8 mouse cellular contexts compared by ENCODE assay signal in the genomic region with DNA sequence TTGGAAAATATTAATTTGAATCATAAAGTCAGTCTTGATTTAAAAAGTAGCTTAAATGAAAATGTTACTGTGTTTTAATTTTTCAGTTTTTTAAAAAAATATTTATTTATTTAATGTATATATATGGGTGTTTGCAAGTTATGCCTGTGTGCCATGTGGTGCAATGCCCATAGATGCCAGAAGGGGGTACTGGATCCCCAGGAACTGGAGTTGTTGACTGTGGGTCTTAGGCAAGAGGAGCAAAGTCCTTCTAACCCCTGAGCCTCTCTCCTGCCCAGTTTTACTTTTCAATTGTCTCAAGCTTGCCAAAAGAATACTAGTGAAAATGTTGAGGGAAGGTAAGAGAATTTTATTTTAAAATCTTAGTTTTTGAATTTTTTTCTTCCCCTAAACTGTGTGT.
DNase-seq lines count a peak whose midpoint lies in the region; ATAC-seq and TF ChIP-seq lines count a peak whose summit lies in the region.

No protein-coding gene starts in this region.

- H3K27me3 ChIP-seq in intestine, postnatal 0 days (replicated peaks; ENCODE audit: control insufficient read depth, insufficient read depth, low read length) = no peaks in the 10 kb centered on the region
- no peaks in the 10 kb centered on the region for H3K27me3 ChIP-seq in intestine, embryonic 16.5 days (replicated peaks; ENCODE audit: control insufficient read depth, insufficient read depth, low read length)
- no peaks in the 10 kb centered on the region for H3K27me3 ChIP-seq in hindbrain, postnatal 0 days (ENCODE audit: insufficient read depth, low read length)
- H3K27me3 ChIP-seq in forebrain, embryonic 11.5 days (ENCODE audit: control insufficient read depth, insufficient read depth, low read length) = no peaks in the 10 kb centered on the region

- no peak overlapping the region for H3K9ac ChIP-seq in intestine, postnatal 0 days (ENCODE audit: low read depth, low read length)
- H3K9ac ChIP-seq in intestine, embryonic 16.5 days (ENCODE audit: low read depth, low read length) = no peak overlapping the region
- no peak overlapping the region for H3K9ac ChIP-seq in ES-E14 (ENCODE audit: insufficient read depth, low read depth, low read length, poor library complexity, severe bottlenecking)
- no peak overlapping the region for H3K9ac ChIP-seq in hindbrain, postnatal 0 days (replicated peaks; ENCODE audit: low read length)
- no peak overlapping the region for H3K9ac ChIP-seq in forebrain, embryonic 11.5 days (ENCODE audit: low read length)

- no peak for DNase-seq in ES-E14 (ENCODE audit: low read depth, low spot score)
- peak; percentile 44 for DNase-seq in hindbrain, postnatal 0 days (ENCODE audit: low spot score)
- peak; percentile 30 for DNase-seq in retina, embryonic 14.5 days (ENCODE audit: low spot score)
- DNase-seq in layer of hippocampus, postnatal 25 days (ENCODE audit: extremely low spot score in 1 of 2, low spot score in 1 of 2) = no peak
- DNase-seq in urinary bladder, adult 2 months (ENCODE audit: low spot score) = no peak
- DNase-seq in forebrain, embryonic 11.5 days (ENCODE audit: low spot score) = no peak

- no peak overlapping the region for H3K4me3 ChIP-seq in intestine, postnatal 0 days (ENCODE audit: low read depth, low read length)
- H3K4me3 ChIP-seq in intestine, embryonic 16.5 days (ENCODE audit: low read length) = no peak overlapping the region
- H3K4me3 ChIP-seq in ES-E14 (ENCODE audit: insufficient read depth in 1 of 2, low read depth in 1 of 2, low read length in 2 of 2, poor library complexity in 1 of 2, severe bottlenecking in 1 of 2) = no peak overlapping the region
- H3K4me3 ChIP-seq in hindbrain, postnatal 0 days (ENCODE audit: low read length) = no peak overlapping the region
- H3K4me3 ChIP-seq in forebrain, embryonic 11.5 days (ENCODE audit: low read depth, low read length) = no peak overlapping the region

- ATAC-seq in intestine, postnatal 0 days = no peak
- ATAC-seq in intestine, embryonic 16.5 days = no peak
- no peak for ATAC-seq in hindbrain, postnatal 0 days
- ATAC-seq in forebrain, embryonic 11.5 days (replicated peaks; ENCODE audit: low FRiP score) = no peak

- in situ Hi-C loops in ES-E14 (cut with MboI; ENCODE audit: low sequenced_read_pairs in 2 of 2, unreplicated experiment in 2 of 2) = no loop called here

- H3K36me3 ChIP-seq in intestine, postnatal 0 days (ENCODE audit: control insufficient read depth, insufficient read depth) = no peaks in the 10 kb centered on the region; the same call in 1 of the 2 replicates
- H3K36me3 ChIP-seq in intestine, embryonic 16.5 days (ENCODE audit: control insufficient read depth, insufficient read depth, low read length) = no peaks in the 10 kb centered on the region
- H3K36me3 ChIP-seq in ES-E14 (ENCODE audit: control insufficient read depth, insufficient read depth, low read length, poor library complexity, severe bottlenecking) = no peaks in the 10 kb centered on the region
- peaks cover 8% of the 10 kb centered on the region for H3K36me3 ChIP-seq in hindbrain, postnatal 0 days (ENCODE audit: insufficient read depth, low read length)
- no peaks in the 10 kb centered on the region; the same call in 1 of the 2 replicates for H3K36me3 ChIP-seq in forebrain, embryonic 11.5 days (ENCODE audit: control insufficient read depth, insufficient read depth, low read length)

- no peaks in the 10 kb centered on the region for H3K4me1 ChIP-seq in intestine, postnatal 0 days (replicated peaks; ENCODE audit: control insufficient read depth, insufficient read depth, low read length)
- H3K4me1 ChIP-seq in intestine, embryonic 16.5 days (ENCODE audit: control insufficient read depth, insufficient read depth, low read length) = no peaks in the 10 kb centered on the region
- H3K4me1 ChIP-seq in ES-E14 (ENCODE audit: control insufficient read depth in 2 of 2, insufficient read depth in 2 of 2, low read length in 2 of 2, poor library complexity in 1 of 2) = peaks cover 2 to 8% of the 10 kb centered on the region in 2 experiments; a peak in 1 of 4 replicates
- no peaks in the 10 kb centered on the region for H3K4me1 ChIP-seq in hindbrain, postnatal 0 days (ENCODE audit: insufficient read depth, low read length)
- peaks cover 4% of the 10 kb centered on the region; the same call in 1 of the 2 replicates for H3K4me1 ChIP-seq in forebrain, embryonic 11.5 days (replicated peaks; ENCODE audit: control insufficient read depth, insufficient read depth, low read length)

- peak; percentile 75 for TF ChIP-seq CTCF in intestine, postnatal 0 days (IDR thresholded peaks at IDR 0.05; ENCODE audit: low read depth)
- peak; percentile 47 for TF ChIP-seq CTCF in hindbrain, postnatal 0 days (IDR thresholded peaks at IDR 0.05; ENCODE audit: low read depth)

- no peak overlapping the region for H3K4me2 ChIP-seq in intestine, postnatal 0 days (replicated peaks; ENCODE audit: low read depth)
- no peak overlapping the region for H3K4me2 ChIP-seq in intestine, embryonic 16.5 days (ENCODE audit: low read depth, low read length)
- no peak overlapping the region for H3K4me2 ChIP-seq in hindbrain, postnatal 0 days (ENCODE audit: low read depth, low read length)
- no peak overlapping the region for H3K4me2 ChIP-seq in forebrain, embryonic 11.5 days (ENCODE audit: low read depth, low read length, severe bottlenecking)

- no peak overlapping the region for H3K27ac ChIP-seq in intestine, postnatal 0 days (ENCODE audit: low read depth, low read length)
- no peak overlapping the region for H3K27ac ChIP-seq in intestine, embryonic 16.5 days (ENCODE audit: low read length)
- no peak overlapping the region for H3K27ac ChIP-seq in ES-E14 (ENCODE audit: insufficient read depth, low read depth, low read length, poor library complexity, severe bottlenecking)
- no peak overlapping the region for H3K27ac ChIP-seq in hindbrain, postnatal 0 days
- H3K27ac ChIP-seq in forebrain, embryonic 11.5 days (ENCODE audit: low read depth, low read length) = no peak overlapping the region

- H3K9me3 ChIP-seq in intestine, postnatal 0 days (ENCODE audit: control insufficient read depth) = no peaks in the 10 kb centered on the region
- H3K9me3 ChIP-seq in intestine, embryonic 16.5 days (ENCODE audit: control insufficient read depth, low read length) = no peaks in the 10 kb centered on the region
- H3K9me3 ChIP-seq in ES-E14 (ENCODE audit: control insufficient read depth, insufficient read depth, low read depth, low read length) = no peaks in the 10 kb centered on the region
- no peaks in the 10 kb centered on the region for H3K9me3 ChIP-seq in hindbrain, postnatal 0 days (ENCODE audit: low read length)
- H3K9me3 ChIP-seq in forebrain, embryonic 11.5 days (ENCODE audit: control insufficient read depth, low read length) = no peaks in the 10 kb centered on the region

TF ChIP-seq in ES-E14, 5 proteins besides CTCF, POLR2A, EP300 and RAD21:
- TF ChIP-seq CHD2 (IDR thresholded peaks at IDR 0.05; ENCODE audit: low read depth, low read length) (no peak), ZC3H11A (IDR thresholded peaks at IDR 0.05; ENCODE audit: borderline replicate concordance, low read depth, low read length) (peak; percentile 41; the same call in 1 of the 2 replicates)
TF ChIP-seq in ES-E14: peak in this region for 1.

Comparison
In these comparisons a context has a peak if more than half of its experiments do, and no peak if none do; other contexts are left out.
1. DNase-seq: peak in hindbrain, postnatal 0 days (single experiment) and retina, embryonic 14.5 days (single experiment); none in ES-E14 (single experiment), layer of hippocampus, postnatal 25 days (0 of 2), urinary bladder, adult 2 months (single experiment) and forebrain, embryonic 11.5 days (single experiment).